Mouse (Mus musculus): ENCODE results near the gene Tbkbp1. TPM values are rescaled to one million over a fixed set of nuclear protein-coding genes. Genes with fewer than 3 reads are reported as not detected.

The Tbkbp1 gene
- polyA plus RNA-seq, 1 experiment from 2014 or later: 10.6 TPM

DNA sequence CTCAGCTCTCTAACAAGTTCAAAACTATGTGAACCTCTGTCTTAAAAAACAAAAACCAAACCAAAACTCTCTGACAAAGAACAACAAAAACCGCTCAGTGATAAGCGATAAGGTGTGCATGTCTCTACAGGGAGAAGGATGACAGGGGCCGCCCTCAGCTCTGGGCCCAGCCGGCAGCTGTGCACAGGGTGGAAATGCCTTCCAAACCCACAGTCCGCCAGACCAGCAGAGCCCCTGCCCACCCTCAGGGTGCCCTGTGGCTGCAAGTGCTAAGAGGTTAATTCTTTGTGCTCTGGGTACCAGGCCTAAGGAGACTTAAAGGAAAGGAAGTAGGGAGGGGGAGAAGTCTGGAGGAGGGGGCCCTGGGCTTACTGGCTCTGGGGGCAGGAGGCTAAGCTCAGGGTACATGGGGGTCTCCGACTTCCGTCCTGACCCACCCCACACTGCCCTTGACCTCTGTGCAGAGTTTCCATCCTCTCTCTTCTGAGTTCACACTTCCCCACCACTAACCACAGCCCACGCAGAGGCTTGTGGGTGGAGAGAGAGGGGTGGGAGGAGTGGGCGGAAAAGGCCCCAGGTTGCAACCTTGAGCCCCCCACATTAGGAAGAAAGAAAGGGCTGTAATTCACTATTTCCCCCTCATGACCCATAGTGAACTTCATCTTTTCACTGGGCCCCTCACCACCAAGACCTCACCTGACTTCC, 7.9 kb downstream of the Tbkbp1 start:
- H3K27ac ChIP-seq (ENCODE audit: poor library complexity, severe bottlenecking): no peak overlapping the region
- 73% methylated on average over 9 of the region's 9 CpGs for WGBS
- peaks cover 55% of the 10 kb centered on the region for H3K27me3 ChIP-seq (replicated peaks)
- H3K36me3 ChIP-seq: peaks cover 26% of the 10 kb centered on the region
- no peak for ATAC-seq (ENCODE audit: insufficient number of reproducible peaks, low FRiP score)
- H3K4me2 ChIP-seq: no peak overlapping the region
- H3K9me3 ChIP-seq (replicated peaks): no peaks in the 10 kb centered on the region
- H3K9ac ChIP-seq: no peak overlapping the region; the same call in 1 of the 2 replicates
- peaks cover 38% of the 10 kb centered on the region for H3K4me1 ChIP-seq (replicated peaks)
- H3K4me3 ChIP-seq: no peak overlapping the region

DNA sequence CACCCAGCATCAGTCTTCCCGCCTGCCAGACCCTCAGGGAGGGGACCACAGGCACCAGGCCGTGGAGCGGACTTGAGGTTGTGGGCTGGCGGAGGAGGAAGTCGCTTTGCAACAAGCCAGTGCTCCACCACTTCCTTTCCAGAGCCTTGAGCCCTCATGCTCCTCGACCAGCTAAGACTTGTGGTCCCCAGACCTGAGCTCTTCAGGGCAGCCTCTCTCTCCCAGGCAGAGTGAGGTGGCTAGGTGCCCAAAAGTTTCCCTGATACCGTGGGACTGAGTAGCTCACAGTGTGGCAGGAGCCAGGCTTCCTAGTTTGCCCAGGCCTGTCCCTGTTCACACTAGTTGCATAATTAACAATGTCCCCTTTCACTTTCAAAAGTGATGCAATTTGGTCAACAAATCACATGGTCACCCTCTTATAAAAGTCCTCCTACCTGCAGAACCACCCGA, 9.1 kb downstream of the Tbkbp1 start:
- ATAC-seq (ENCODE audit: insufficient number of reproducible peaks, low FRiP score): no peak
- Histone ChIP-seq H3K4me3 (no peak overlapping the region), H3K27ac (ENCODE audit: poor library complexity, severe bottlenecking) (no peak overlapping the region), H3K9ac (no peak overlapping the region), H3K9me3 (replicated peaks) (no peaks in the 10 kb centered on the region), H3K36me3 (peaks cover 32% of the 10 kb centered on the region), H3K4me1 (replicated peaks) (peaks cover 39% of the 10 kb centered on the region), H3K4me2 (no peak overlapping the region), H3K27me3 (replicated peaks) (peaks cover 54% of the 10 kb centered on the region)
- WGBS: 65% methylated on average over 8 of the region's 8 CpGs

DNA sequence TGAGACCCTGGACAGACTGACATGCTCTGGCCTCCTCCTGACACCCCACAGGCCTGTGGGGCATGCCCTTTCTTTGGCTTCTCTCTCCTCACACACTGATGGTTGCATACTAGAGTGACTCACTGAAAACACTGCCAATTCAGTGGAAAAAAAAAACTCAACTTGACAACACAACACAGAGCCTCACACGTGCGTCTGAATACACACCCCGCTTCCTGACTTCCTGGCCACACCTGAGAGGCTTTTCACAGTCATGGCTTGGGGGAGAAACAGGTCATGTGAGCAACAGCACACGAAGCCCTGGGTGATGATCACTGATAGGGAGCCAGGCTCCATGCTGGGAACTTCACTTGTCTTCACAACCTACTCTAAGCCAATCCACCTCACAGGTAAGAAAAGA, 10.5 kb downstream of the Tbkbp1 start:
- H3K4me1 ChIP-seq (replicated peaks): peaks cover 29% of the 10 kb centered on the region
- no peak for ATAC-seq (ENCODE audit: insufficient number of reproducible peaks, low FRiP score)
- H3K4me2 ChIP-seq: no peak overlapping the region
- H3K9me3 ChIP-seq (replicated peaks): no peaks in the 10 kb centered on the region
- 69% methylated on average over 4 of the region's 4 CpGs for WGBS
- H3K4me3 ChIP-seq: no peak overlapping the region
- no peak overlapping the region for H3K9ac ChIP-seq
- H3K36me3 ChIP-seq: peaks cover 30% of the 10 kb centered on the region
- peaks cover 68% of the 10 kb centered on the region for H3K27me3 ChIP-seq (replicated peaks)
- no peak overlapping the region for H3K27ac ChIP-seq (ENCODE audit: poor library complexity, severe bottlenecking)

DNA sequence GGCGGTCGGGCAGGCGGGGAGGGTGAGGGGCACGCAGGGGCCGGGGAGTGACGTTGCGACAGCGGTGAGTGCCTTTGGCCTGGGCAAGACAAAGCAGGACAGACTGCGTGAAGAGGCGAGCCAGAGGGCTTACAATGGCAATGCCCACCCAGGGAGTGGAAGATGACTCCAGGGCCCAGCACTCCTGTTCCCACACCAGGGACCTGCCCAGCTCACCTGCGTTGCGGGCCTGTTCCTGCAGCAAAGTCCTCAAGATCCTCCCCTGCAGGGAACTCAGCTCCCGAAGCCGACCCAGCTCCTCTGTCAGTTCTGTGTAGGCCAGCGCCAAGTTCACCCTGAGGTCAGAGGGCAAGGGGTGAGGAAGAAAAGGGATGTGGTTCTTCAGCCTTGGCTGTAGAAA, 12.0 kb downstream of the Tbkbp1 start:
- no peak overlapping the region for H3K27ac ChIP-seq (ENCODE audit: poor library complexity, severe bottlenecking)
- peak overlapping the region; percentile 70 for H3K9ac ChIP-seq
- peaks cover 22% of the 10 kb centered on the region for H3K4me1 ChIP-seq (replicated peaks)
- peak overlapping the region; percentile 48 for H3K4me3 ChIP-seq
- WGBS: 21% methylated on average over 15 of the region's 15 CpGs
- peaks cover 22% of the 10 kb centered on the region; the same call in 1 of the 2 replicates for H3K36me3 ChIP-seq
- H3K27me3 ChIP-seq (replicated peaks): peaks cover 79% of the 10 kb centered on the region
- no peak for ATAC-seq (ENCODE audit: insufficient number of reproducible peaks, low FRiP score)
- peak overlapping the region; percentile 83 for H3K4me2 ChIP-seq
- H3K9me3 ChIP-seq (replicated peaks): no peaks in the 10 kb centered on the region

DNA sequence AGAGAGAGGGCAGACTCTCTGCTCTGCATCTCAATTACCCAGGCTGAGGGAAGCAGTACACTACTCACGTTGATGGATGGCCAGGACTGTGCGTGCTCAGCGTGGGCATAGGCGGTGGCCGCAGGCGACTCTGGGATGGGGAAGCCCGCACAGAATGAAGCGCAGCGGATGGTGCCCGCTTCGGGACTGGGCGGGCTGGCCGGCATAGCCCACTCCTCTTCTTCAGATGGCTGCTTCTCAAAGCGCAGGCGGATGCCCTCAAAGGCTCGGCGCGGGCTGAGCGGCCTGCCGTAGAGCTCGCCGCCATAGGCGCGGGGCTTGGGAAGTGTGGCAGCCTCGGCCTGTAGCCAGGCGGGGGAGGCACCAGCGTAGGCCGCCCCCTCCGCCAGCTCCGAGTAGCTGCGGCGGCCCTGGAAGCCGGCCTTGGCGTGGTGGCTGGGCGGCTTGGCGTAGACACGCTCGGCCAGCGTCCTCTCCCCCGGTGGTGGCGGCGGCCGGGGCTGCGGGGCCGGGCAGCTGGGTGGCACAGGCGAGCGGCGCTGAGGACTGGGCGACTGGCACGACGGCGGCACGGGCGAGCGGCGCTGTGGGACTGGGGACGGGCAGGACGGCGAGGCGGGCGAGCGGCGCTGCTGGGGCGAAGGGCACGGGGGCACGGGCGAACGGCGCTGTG, 12.6 kb downstream of the Tbkbp1 start:
- H3K9me3 ChIP-seq (replicated peaks): no peaks in the 10 kb centered on the region
- H3K36me3 ChIP-seq: peaks cover 17% of the 10 kb centered on the region; the same call in 1 of the 2 replicates
- H3K27me3 ChIP-seq (replicated peaks): peaks cover 80% of the 10 kb centered on the region
- peak overlapping the region; percentile 70 for H3K9ac ChIP-seq
- 22% methylated on average over 62 of the region's 69 CpGs for WGBS
- no peak overlapping the region for H3K27ac ChIP-seq (ENCODE audit: poor library complexity, severe bottlenecking)
- H3K4me2 ChIP-seq: peak overlapping the region; percentile 83
- H3K4me3 ChIP-seq: peak overlapping the region; percentile 48
- no peak for ATAC-seq (ENCODE audit: insufficient number of reproducible peaks, low FRiP score)
- peaks cover 22% of the 10 kb centered on the region for H3K4me1 ChIP-seq (replicated peaks)

DNA sequence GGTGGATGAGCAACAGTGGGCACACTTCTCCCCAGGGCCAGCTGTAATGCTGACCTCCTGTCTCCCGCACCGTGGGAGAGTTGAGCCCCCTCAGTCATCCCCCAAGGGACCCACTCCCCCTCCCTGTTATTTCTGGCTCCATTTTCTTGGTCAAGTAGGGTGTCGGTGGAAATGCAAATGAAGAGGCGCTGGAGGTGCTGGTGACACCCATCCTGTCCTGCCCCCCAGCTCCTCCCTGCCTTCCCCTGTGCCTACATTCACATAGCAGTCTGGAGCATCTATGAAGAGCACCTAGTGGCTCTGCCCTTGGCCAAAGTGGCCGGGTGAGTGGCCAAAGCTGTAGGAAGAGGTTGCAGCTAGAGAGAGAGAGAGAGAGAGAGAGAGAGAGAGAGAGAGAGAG, 18.0 kb downstream of the Tbkbp1 start:
- no peak for ATAC-seq (ENCODE audit: insufficient number of reproducible peaks, low FRiP score)

DNA sequence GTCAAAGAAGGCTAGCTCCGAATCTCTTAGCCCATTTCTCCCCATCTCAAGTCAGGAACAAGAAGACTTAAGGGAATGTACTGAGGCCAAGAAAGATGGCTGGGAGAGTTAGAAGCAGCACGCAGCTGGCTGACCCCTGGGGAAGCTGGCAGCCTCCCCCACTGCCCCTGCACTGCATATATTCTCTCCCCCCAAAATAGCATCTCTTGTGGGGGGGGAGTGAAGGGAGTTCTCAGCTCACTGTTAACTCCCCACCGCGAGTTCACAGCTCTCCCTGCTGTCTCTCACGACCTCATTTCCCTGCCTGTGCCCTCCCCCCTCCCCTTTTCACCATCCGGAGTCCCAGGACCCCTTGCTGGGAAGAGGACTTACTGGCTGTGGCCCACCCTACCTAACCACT, 19.1 kb downstream of the Tbkbp1 start:
- 13% methylated on average over 6 of the region's 6 CpGs for WGBS
- Histone ChIP-seq H3K9ac (no peak overlapping the region), H3K27ac (ENCODE audit: poor library complexity, severe bottlenecking) (no peak overlapping the region), H3K36me3 (0 out of 2 replicates have a peak, but pooled peaks cover 6% of the 10 kb centered on the region), H3K9me3 (replicated peaks) (no peaks in the 10 kb centered on the region), H3K27me3 (replicated peaks) (peaks cover 85% of the 10 kb centered on the region), H3K4me1 (replicated peaks) (peaks cover 6% of the 10 kb centered on the region), H3K4me2 (no peak overlapping the region), H3K4me3 (no peak overlapping the region)
- ATAC-seq (ENCODE audit: insufficient number of reproducible peaks, low FRiP score): no peak

More for the DNA sequence above, 18.0 kb downstream of the Tbkbp1 start:
- no peaks in the 10 kb centered on the region for H3K9me3 ChIP-seq (replicated peaks)
- H3K27ac ChIP-seq (ENCODE audit: poor library complexity, severe bottlenecking): no peak overlapping the region
- peaks cover 14% of the 10 kb centered on the region; the same call in 1 of the 2 replicates for H3K36me3 ChIP-seq
- no peak overlapping the region for H3K4me2 ChIP-seq
- H3K4me3 ChIP-seq: no peak overlapping the region
- H3K9ac ChIP-seq: no peak overlapping the region
- peaks cover 88% of the 10 kb centered on the region for H3K27me3 ChIP-seq (replicated peaks)
- 47% methylated on average over 5 of the region's 5 CpGs for WGBS
- H3K4me1 ChIP-seq (replicated peaks): peaks cover 9% of the 10 kb centered on the region

DNA sequence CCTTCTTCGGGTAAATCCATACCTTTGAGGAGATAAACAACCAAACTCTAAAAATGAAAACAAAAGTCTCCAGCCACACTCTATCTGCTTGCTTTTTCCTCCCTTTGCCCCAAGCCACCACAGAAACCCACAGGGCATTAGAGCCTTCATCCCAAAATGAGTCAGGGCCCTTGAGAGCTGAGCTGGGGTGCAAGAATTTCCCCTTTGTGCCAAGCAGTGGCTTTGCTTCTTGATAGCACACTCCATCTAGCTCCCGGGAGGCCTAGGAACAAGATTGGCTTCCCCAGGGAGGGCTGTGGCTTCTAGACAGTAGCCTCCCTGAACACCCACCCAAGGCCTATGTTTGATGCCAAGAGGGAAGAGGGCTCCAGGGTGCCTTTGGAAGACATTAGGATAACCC, 19.6 kb downstream of the Tbkbp1 start:
- H3K4me2 ChIP-seq: no peak overlapping the region
- H3K27me3 ChIP-seq (replicated peaks): peaks cover 80% of the 10 kb centered on the region
- WGBS: 62% methylated on average over 2 of the region's 2 CpGs
- H3K36me3 ChIP-seq: 0 out of 2 replicates have a peak, but pooled peaks cover 5% of the 10 kb centered on the region
- peaks cover 8% of the 10 kb centered on the region for H3K4me1 ChIP-seq (replicated peaks)
- no peak overlapping the region for H3K4me3 ChIP-seq
- ATAC-seq (ENCODE audit: insufficient number of reproducible peaks, low FRiP score): no peak
- H3K27ac ChIP-seq (ENCODE audit: poor library complexity, severe bottlenecking): no peak overlapping the region
- no peaks in the 10 kb centered on the region for H3K9me3 ChIP-seq (replicated peaks)
- H3K9ac ChIP-seq: no peak overlapping the region

DNA sequence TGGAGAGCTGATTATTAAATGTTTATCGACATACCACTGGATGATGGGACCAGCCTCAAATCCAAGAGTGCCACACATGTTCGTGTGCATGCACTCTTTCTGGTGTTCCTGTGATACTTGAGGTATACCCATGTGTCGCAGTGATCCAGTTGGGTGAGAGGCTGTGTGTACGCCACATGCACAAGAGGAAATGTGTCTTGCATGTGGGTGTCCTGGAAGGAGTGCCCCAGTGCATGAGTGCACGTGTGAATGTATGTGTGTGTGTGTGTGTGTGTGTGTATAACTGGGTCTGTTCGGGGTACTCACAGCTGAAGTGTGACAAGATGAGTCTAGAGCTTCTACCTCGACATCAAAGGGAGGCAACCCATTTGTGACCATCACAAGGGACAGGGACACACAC, 21.0 kb downstream of the Tbkbp1 start:
- Histone ChIP-seq H3K9ac (no peak overlapping the region), H3K27ac (ENCODE audit: poor library complexity, severe bottlenecking) (no peak overlapping the region), H3K27me3 (replicated peaks) (peaks cover 81% of the 10 kb centered on the region), H3K4me3 (no peak overlapping the region), H3K4me1 (replicated peaks) (peaks cover 10% of the 10 kb centered on the region), H3K4me2 (no peak overlapping the region), H3K36me3 (no peaks in the 10 kb centered on the region), H3K9me3 (replicated peaks) (no peaks in the 10 kb centered on the region)
- WGBS: 72% methylated on average over 7 of the region's 7 CpGs
- ATAC-seq (ENCODE audit: insufficient number of reproducible peaks, low FRiP score): no peak

DNA sequence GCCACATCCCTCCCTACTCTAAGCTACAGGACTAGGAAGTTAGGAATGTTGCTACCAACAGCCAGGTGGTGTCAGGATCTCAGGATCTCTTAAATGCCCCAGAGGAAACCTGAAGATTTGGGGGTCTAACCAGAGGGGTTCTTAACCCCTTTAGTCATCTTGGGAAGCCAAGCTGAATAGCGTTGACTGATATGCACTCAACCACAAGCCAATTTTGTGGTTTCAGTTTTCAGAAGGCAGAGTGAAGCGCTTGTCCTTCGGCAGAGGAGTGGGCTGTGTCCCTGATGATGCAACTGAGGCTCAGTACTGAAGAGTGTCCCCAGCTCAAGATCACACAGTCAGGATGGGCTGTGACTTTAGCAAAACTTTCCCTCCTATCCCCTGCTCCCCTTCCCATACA, 22.3 kb downstream of the Tbkbp1 start:
- no peak overlapping the region for H3K9ac ChIP-seq
- no peak overlapping the region for H3K27ac ChIP-seq (ENCODE audit: poor library complexity, severe bottlenecking)
- H3K4me3 ChIP-seq: no peak overlapping the region
- H3K9me3 ChIP-seq (replicated peaks): no peaks in the 10 kb centered on the region
- 64% methylated on average over 3 of the region's 3 CpGs for WGBS
- peaks cover 82% of the 10 kb centered on the region for H3K27me3 ChIP-seq (replicated peaks)
- H3K4me2 ChIP-seq: no peak overlapping the region
- no peaks in the 10 kb centered on the region for H3K36me3 ChIP-seq
- ATAC-seq (ENCODE audit: insufficient number of reproducible peaks, low FRiP score): no peak
- peaks cover 10% of the 10 kb centered on the region for H3K4me1 ChIP-seq (replicated peaks)

DNA sequence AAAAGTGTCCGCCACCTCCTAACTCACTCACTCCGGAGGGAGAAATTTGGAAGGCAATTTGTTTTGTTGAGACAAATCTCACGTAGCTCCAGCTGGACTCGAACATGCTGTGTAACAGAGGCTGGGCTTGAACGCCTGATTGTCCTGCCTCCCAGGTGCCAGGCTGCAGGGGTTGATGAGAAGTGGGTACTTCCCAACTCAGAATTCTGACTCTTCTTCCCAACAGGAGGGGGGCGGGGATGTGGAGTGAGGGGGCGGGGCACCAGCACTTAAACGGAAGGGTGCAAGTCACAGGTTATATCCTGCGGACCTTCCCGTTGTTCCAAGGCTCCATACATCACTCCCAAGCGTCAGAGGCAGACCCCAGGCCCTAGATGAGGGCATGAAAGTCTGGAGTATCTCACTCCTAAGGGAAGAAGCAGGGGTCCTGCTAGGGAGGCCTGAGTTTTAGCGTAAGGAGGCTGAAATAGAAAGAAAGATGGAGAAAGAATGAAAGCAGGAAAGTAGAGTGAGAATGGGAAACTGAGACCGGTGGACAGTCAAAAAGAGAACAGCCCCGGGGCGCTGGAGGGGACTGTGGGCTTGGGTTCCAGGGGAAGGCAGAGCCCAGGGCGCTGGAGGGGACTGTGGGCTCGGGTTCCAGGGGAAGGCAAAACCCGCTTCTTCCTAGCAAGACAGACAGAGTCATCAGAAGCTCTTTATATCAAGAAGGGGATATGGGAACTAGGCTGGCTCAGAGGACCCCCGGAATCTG, 23.6 kb downstream of the Tbkbp1 start:
- Histone ChIP-seq H3K27me3 (replicated peaks) (peaks cover 75% of the 10 kb centered on the region), H3K9ac (peak overlapping the region; percentile 59; the same call in 1 of the 2 replicates), H3K4me1 (replicated peaks) (peaks cover 15% of the 10 kb centered on the region), H3K4me3 (peak overlapping the region; percentile 53), H3K36me3 (no peaks in the 10 kb centered on the region), H3K9me3 (replicated peaks) (no peaks in the 10 kb centered on the region), H3K4me2 (peak overlapping the region; percentile 82), H3K27ac (ENCODE audit: poor library complexity, severe bottlenecking) (no peak overlapping the region)
- no peak for ATAC-seq (ENCODE audit: insufficient number of reproducible peaks, low FRiP score)
- WGBS: 19% methylated on average over 19 of the region's 19 CpGs
